Mouse (Mus musculus) right cerebral cortex, postnatal 10 days (tissue): ENCODE measurements around the gene Mansc1.
A peak's percentile ranks its signal among the peaks of the same experiment; 100 is the strongest.

Source experiments
- DNase-seq, 2 experiments: peaks; one replicate each; pipeline ENCODE4 v3.0.0; 2021; ENCODE audit warnings: low spot score in 2 of 2

Gene Mansc1

DNA sequence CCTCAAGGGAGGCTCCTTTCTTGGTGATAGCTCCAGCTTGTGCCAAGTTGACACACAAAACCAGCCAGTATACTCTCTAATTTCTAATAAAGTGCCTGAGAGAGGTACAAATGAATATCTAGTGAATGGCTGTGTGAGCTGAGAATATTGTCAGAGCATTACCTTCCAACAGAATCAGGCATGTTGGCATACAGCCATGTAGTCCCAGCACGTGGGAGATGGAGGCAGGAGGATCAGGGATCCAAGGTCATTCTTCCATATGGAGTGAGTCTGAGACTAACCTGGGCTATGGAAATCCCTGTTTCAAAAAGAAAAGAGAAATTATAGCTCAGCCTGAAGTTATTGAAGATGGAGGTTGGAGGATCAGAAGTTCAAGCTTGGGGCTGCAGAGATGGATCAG is 33.0 kb downstream of the Mansc1 start:
- DNase-seq: no peak

DNA sequence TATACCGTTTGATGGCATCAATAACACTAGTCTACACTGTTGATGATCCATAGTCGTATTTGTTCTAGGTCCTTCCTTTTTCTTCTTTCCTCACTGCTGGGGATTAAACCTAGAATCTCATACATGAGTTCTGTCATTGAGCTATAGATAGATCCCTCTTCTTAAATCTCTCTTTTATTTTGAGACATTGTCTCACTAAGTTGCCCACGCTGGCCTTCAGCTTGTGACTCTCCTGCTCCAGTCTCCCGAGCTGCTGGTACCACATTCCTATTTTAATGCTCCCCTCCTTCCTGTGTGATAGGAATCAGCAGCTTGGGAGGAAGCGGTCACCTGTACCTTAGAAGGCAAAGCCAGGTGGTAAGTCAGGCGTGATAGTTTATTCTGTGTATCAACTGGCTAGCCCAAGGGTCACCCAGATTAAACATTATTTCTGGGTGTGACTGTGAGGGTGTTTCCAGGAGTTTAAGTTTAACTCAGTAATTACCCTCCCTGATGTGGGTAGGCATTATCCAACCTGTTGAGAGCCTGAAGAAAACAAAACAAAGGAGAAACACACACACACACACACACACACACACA is 34.5 kb downstream of the Mansc1 start:
- no peak for DNase-seq

DNA sequence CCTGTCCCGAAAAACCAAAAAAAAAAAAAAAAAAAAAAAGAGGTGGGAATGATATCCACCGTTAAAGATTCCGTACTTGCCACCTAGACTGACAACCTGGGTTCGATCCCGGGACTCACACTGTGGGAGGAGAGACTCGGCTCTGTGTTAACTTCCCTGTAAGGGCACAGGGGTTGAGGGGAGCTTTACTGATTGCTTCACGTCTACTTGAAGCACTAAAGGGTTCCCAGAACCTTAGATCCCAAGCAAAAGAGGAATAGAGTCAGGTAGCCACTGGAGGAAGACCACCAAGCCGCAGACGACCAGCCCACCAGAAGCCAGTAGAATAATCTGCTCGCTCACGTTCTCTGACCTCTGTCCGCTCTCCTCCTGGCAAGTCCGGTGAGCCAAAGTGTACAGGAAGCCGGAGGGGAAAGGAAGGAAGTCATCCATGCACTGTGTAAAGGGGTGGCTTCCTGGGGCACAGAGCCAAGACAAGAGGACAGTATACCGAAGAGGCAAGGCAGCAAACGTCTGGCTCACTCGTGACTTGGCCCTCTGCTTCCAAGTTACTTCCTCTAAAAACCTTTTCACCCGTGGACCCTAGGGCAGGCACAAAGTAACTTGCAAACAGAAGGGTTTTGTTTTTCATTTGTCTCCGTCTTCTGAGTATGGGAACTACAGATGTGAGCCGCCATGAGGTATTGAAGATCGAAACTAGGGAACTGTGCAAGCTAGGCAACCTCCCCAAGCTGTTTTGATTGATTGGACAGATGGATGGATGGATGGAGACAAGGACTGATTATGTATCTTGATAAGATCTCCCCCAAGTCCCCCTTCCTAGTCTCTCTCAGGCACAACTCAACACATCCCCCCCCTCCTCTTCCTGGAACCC is 37.5 kb downstream of the Mansc1 start:
- DNase-seq: peak; percentile 38 to 45

DNA sequence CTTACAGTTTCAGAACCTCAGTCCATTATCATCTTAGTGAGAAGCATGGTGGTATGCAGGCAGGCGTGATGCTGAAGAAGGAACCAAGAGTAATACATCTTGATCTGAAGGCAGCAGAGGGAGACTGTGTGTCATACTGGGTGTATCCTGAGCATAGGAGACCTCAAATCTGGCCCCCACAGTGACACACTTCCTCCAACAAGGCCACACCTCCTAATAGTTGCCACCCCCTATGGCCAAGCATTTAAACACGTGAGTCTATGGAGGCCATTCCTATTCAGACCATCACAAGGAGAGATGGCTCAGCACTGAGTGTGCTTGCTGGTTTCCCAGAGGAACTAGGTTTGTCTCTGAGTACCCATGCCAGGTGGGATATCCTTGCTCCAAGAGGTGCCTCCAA is 40.7 kb downstream of the Mansc1 start:
- DNase-seq: no peak

DNA sequence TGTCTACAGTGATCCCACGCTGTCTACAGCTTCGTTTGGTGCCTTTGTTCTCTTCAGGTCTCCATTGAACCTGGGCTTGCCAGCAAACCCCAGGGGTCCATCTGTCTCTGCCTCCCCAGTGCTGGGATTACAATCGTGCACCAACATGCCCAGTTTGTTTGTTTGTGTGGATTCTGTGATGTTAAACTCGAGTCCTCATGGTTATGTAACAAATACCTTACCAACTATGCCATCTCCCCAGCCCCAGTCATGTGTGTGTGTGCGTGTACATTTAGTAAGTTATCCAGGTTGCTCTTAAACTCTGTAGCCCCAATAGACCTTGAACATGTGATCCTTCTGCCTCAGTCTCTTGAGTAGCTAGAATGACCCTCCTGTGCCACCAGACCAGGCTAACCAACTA is 46.0 kb downstream of the Mansc1 start:
- DNase-seq: no peak

- DNase-seq: no peak
Measured at GRCm38 (mm10) chr6:134584616-134585015, 47.7 kb downstream of the Mansc1 start.

GRCm38 (mm10) chr6:134582110-134582509 is 50.2 kb downstream of the Mansc1 start:
- DNase-seq: no peak

GRCm38 (mm10) chr6:134579506-134579905 is 52.8 kb downstream of the Mansc1 start:
- no peak for DNase-seq

DNA sequence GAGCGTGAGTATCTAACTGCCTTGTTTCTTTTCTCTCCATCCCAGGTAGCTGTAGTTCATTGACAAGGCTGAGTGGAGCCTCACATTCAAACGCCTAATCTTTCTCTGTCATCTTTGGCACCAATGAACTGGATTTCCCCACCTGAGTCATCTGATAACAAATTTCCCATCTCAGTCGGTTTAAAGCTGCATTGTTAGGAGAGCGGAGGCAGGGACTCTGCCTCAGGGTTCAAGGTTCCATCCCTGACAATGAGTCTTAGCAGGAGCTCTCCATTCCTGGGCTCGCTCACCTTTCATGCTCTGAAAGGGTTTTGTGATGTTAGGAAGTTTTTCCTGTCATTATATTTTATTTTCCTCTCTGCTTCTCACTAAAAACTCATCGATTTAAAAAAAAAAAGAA is 54.2 kb downstream of the Mansc1 start:
- DNase-seq: no peak

GRCm38 (mm10) chr6:134575288-134575741 is 57.0 kb downstream of the Mansc1 start:
- DNase-seq: no peak

GRCm38 (mm10) chr6:134567986-134568556 is 64.2 kb downstream of the Mansc1 start:
- no peak for DNase-seq

DNA sequence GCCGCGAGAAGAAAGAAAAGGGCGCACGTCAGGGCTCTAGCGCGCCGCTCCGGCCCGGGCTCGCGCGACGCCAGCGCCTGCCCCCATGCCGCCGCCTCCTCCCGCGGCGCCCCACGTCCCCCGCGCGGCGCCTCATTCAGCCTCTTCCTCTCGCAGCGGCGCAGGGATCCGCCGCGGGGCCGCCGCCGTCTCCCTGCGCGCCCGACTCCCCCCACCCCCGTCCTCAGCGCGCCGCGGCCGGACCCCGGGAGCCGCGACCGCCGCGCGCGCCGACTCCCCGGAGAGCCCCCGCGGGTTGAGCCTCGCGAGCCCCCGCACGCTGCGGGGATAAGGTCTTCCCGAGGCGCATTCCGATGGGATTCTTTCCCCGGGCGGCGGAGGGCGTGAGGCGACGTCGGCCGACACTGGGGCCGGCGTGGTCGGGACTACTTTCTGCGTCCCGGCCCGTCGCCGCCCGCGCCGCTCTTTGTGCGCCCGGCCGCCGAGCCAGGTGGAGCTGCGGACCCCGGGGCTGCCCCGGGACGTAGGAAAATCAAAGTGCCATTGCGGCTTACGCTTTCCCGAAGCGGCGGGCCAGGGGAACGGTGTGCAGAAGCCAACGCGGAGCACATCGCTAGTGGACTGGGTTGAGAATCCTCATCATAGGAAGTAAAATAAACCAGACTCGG is 65.3 kb downstream of the Mansc1 start, which contains the start of gene Lrp6:
Gene Lrp6 (minus strand): TSS at position 148 of the 668 bp plus-strand sequence.
- peak; percentile 85 to 88 for DNase-seq

- DNase-seq: no peak
Measured at GRCm38 (mm10) chr6:134566248-134566817, 66.0 kb downstream of the Mansc1 start.

- no peak for DNase-seq
Measured at GRCm38 (mm10) chr6:134565606-134566247, 66.6 kb downstream of the Mansc1 start.

DNA sequence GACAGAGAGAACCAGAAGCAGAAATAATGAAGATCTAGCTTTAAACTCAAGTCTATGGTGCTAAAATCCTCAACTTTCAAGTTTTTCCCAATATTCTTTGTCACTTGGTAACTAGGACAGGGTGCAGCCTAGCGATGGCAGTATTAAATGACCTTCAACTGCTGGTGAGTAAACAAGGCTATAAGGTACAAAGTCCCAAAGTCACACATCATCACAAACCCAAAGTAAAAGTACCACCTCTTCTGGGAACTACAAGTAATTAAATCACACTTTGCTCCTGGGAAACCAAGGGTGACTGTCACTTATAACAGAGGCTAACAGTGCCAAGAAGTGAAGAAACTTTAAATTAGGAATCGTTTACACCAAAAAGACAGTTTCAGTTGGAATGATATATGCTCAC is 67.7 kb downstream of the Mansc1 start:
- DNase-seq: no peak

DNA sequence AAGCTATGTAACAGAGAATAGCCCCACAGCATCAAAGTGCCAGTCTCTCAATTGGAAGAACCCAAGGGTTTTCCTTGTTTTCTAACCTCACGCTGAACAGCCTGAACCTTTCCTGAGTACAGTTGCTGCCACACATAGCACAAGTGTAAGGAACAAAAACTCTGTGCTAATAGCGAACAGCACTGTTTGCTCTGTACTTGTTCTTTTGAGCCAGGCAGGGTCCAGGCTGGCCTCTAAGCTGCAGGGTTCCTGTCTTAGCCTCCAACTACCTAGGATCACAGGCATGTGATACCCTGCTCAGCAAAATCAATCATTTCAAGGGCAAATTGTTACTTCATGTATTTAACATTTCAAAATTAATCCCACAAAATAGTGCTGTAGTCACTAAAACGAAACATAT is 72.7 kb downstream of the Mansc1 start:
- no peak for DNase-seq
